Mouse (Mus musculus) forebrain, embryonic 15.5 days (tissue): Measurements from ENCODE around the gene Ube2r2. TPM values are rescaled to one million over a fixed set of nuclear protein-coding genes. Genes with fewer than 3 reads are reported as not detected.
A peak's percentile ranks its signal among the peaks of the same experiment; 100 is the strongest.

Experiments
- ATAC-seq: fragments of 200-750 bp; cut with Nextera tagmentation; replicated peaks from 2 replicates; pipeline ENCODE4 v1.8.0; 2017; ENCODE audit warnings: mild to moderate bottlenecking, moderate TSS enrichment, moderate library complexity
- H3K27ac ChIP-seq: fragments of 300-500 bp; sonication (generic); replicated peaks from 2 replicates; pipeline ENCODE4 v1.5.1; 2015; ENCODE audit warnings: mild to moderate bottlenecking, inconsistent platforms
- H3K27me3 ChIP-seq: fragments of 300-500 bp; sonication (generic); 2 replicates; pipeline ENCODE4 v1.6.1; 2015; ENCODE audit warnings: inconsistent platforms
- H3K36me3 ChIP-seq: fragments of 300-500 bp; sonication (generic); 2 replicates; pipeline ENCODE4 v1.6.1; 2015; ENCODE audit warnings: mild to moderate bottlenecking, inconsistent platforms
- H3K4me1 ChIP-seq: fragments of 300-500 bp; sonication (generic); 2 replicates; pipeline ENCODE4 v1.6.1; 2015; ENCODE audit warnings: inconsistent platforms
- H3K4me2 ChIP-seq: fragments of 300-500 bp; sonication (generic); replicated peaks from 2 replicates; pipeline ENCODE4 v1.6.1; 2015; ENCODE audit warnings: mild to moderate bottlenecking, inconsistent platforms
- H3K4me3 ChIP-seq: fragments of 300-500 bp; sonication (generic); 2 replicates; pipeline ENCODE4 v1.5.1; 2015; ENCODE audit warnings: mild to moderate bottlenecking, inconsistent platforms
- H3K9ac ChIP-seq: fragments of 300-500 bp; sonication (generic); replicated peaks from 2 replicates; pipeline ENCODE4 v1.6.1; 2015; ENCODE audit warnings: mild to moderate bottlenecking, inconsistent platforms
- H3K9me3 ChIP-seq: fragments of 300-500 bp; sonication (generic); 2 replicates; pipeline ENCODE4 v1.6.1; 2016; ENCODE audit warnings: inconsistent platforms
- WGBS: fragments of 180-500 bp; shearing (Covaris S2); methylation state at CpG from one replicate; pipeline ENCODE4 v1.1.7; 2015; ENCODE audit warnings: mixed read lengths; 5-methylcytosine and 5-hydroxymethylcytosine counted together
- polyA plus RNA-seq: library from polyadenylated mRNA; unstranded; fragments of >200 nt; fragmentation: Nextera tagmentation; extraction: Ambion mirVana; gene quantifications from 2 replicates; pipeline ENCODE4 v1.2.1, GENCODE M21; 2015

The Ube2r2 gene
- polyA plus RNA-seq, 1 experiment from 2014 or later: 67.1 TPM

- H3K4me3 ChIP-seq: peak within 1 kb of the TSS; percentile 47
- peak; percentile 57; the same call in 1 of the 2 replicates for ATAC-seq
- H3K36me3 ChIP-seq: no peaks in the 10 kb centered on the region
- no peak within 1 kb of the TSS for H3K27ac ChIP-seq
- H3K9ac ChIP-seq: peak within 1 kb of the TSS; percentile 52
- H3K9me3 ChIP-seq: no peaks in the 10 kb centered on the region
- WGBS: under 1% methylated on average over 42 of the region's 42 CpGs
- H3K4me1 ChIP-seq: peaks cover 13% of the 10 kb centered on the region
- peak within 1 kb of the TSS; percentile 95 for H3K4me2 ChIP-seq
- H3K27me3 ChIP-seq: peaks cover 18% of the 10 kb centered on the region; the same call in 1 of the 2 replicates
Observed at GRCm38 (mm10) chr4:41097871-41098576, 37.5 kb upstream of the Ube2r2 start, which contains the start of gene Aqp3. TSS of gene Aqp3 (minus strand) at chr4:41098183.

- H3K9me3 ChIP-seq: no peaks in the 10 kb centered on the region
- no peak for ATAC-seq
- H3K36me3 ChIP-seq: no peaks in the 10 kb centered on the region
- peaks cover 13% of the 10 kb centered on the region for H3K4me1 ChIP-seq
- peak overlapping the region; percentile 52 for H3K9ac ChIP-seq
- no peak overlapping the region for H3K27ac ChIP-seq
- 13% methylated on average over 11 of the region's 11 CpGs for WGBS
- peaks cover 18% of the 10 kb centered on the region; the same call in 1 of the 2 replicates for H3K27me3 ChIP-seq
- peak overlapping the region; percentile 47 for H3K4me3 ChIP-seq
- peak overlapping the region; percentile 95 for H3K4me2 ChIP-seq
Observed at GRCm38 (mm10) chr4:41098577-41098951, 37.0 kb upstream of the Ube2r2 start.

GRCm38 (mm10) chr4:41100986-41101385 is 34.6 kb upstream of the Ube2r2 start:
- no peak overlapping the region for H3K4me2 ChIP-seq
- H3K27me3 ChIP-seq: peaks cover 18% of the 10 kb centered on the region; the same call in 1 of the 2 replicates
- H3K36me3 ChIP-seq: no peaks in the 10 kb centered on the region
- no peak overlapping the region for H3K9ac ChIP-seq
- ATAC-seq: no peak
- H3K27ac ChIP-seq: no peak overlapping the region
- no peaks in the 10 kb centered on the region for H3K9me3 ChIP-seq
- WGBS: 22% methylated on average over 1 of the region's 1 CpGs
- peaks cover 13% of the 10 kb centered on the region for H3K4me1 ChIP-seq
- H3K4me3 ChIP-seq: no peak overlapping the region

- H3K36me3 ChIP-seq: no peaks in the 10 kb centered on the region
- ATAC-seq: no peak
- H3K4me2 ChIP-seq: no peak overlapping the region
- 0 out of 2 replicates have a peak, but pooled peaks cover 4% of the 10 kb centered on the region for H3K27me3 ChIP-seq
- H3K9ac ChIP-seq: no peak overlapping the region
- H3K9me3 ChIP-seq: no peaks in the 10 kb centered on the region
- peaks cover 16% of the 10 kb centered on the region for H3K4me1 ChIP-seq
- H3K27ac ChIP-seq: no peak overlapping the region
- no peak overlapping the region for H3K4me3 ChIP-seq
Observed at GRCm38 (mm10) chr4:41102901-41103300, 32.6 kb upstream of the Ube2r2 start.

GRCm38 (mm10) chr4:41107440-41107839 is 28.1 kb upstream of the Ube2r2 start:
- Histone ChIP-seq H3K4me2 (no peak overlapping the region), H3K9me3 (no peaks in the 10 kb centered on the region), H3K4me1 (peaks cover 7% of the 10 kb centered on the region), H3K9ac (no peak overlapping the region), H3K27ac (no peak overlapping the region), H3K36me3 (no peaks in the 10 kb centered on the region), H3K27me3 (no peaks in the 10 kb centered on the region), H3K4me3 (no peak overlapping the region)
- WGBS: 57% methylated on average over 4 of the region's 4 CpGs
- ATAC-seq: no peak

GRCm38 (mm10) chr4:41108717-41109425 is 26.7 kb upstream of the Ube2r2 start:
- H3K4me1 ChIP-seq: peaks cover 7% of the 10 kb centered on the region
- WGBS: 86% methylated on average over 10 of the region's 10 CpGs

GRCm38 (mm10) chr4:41114358-41115070 is 21.0 kb upstream of the Ube2r2 start:
- H3K4me1 ChIP-seq: no peaks in the 10 kb centered on the region
- no peak overlapping the region for H3K4me3 ChIP-seq
- peaks cover 58% of the 10 kb centered on the region for H3K36me3 ChIP-seq
- H3K4me2 ChIP-seq: no peak overlapping the region
- no peaks in the 10 kb centered on the region for H3K27me3 ChIP-seq
- no peak overlapping the region for H3K27ac ChIP-seq
- H3K9ac ChIP-seq: no peak overlapping the region
- no peak for ATAC-seq
- no peaks in the 10 kb centered on the region for H3K9me3 ChIP-seq
- 86% methylated on average over 9 of the region's 9 CpGs for WGBS

More at GRCm38 (mm10) chr4:41108717-41109425, 26.7 kb upstream of the Ube2r2 start:
- ATAC-seq: no peak
- H3K4me3 ChIP-seq: no peak overlapping the region
- H3K27me3 ChIP-seq: no peaks in the 10 kb centered on the region
- H3K9ac ChIP-seq: no peak overlapping the region
- no peaks in the 10 kb centered on the region for H3K9me3 ChIP-seq
- H3K36me3 ChIP-seq: peaks cover 2% of the 10 kb centered on the region; the same call in 1 of the 2 replicates
- no peak overlapping the region for H3K27ac ChIP-seq
- no peak overlapping the region for H3K4me2 ChIP-seq

GRCm38 (mm10) chr4:41115074-41115473 is 20.5 kb upstream of the Ube2r2 start:
- H3K27me3 ChIP-seq: no peaks in the 10 kb centered on the region
- 89% methylated on average over 6 of the region's 6 CpGs for WGBS
- no peak overlapping the region for H3K27ac ChIP-seq
- H3K4me2 ChIP-seq: no peak overlapping the region
- ATAC-seq: no peak
- H3K36me3 ChIP-seq: peaks cover 63% of the 10 kb centered on the region
- H3K9ac ChIP-seq: no peak overlapping the region
- H3K9me3 ChIP-seq: no peaks in the 10 kb centered on the region
- no peak overlapping the region for H3K4me3 ChIP-seq
- no peaks in the 10 kb centered on the region for H3K4me1 ChIP-seq

GRCm38 (mm10) chr4:41115793-41116192 is 19.8 kb upstream of the Ube2r2 start:
- WGBS: 95% methylated on average over 15 of the region's 15 CpGs
- no peaks in the 10 kb centered on the region for H3K9me3 ChIP-seq
- H3K27ac ChIP-seq: no peak overlapping the region
- no peak for ATAC-seq
- peaks cover 71% of the 10 kb centered on the region for H3K36me3 ChIP-seq
- no peak overlapping the region for H3K9ac ChIP-seq
- H3K4me1 ChIP-seq: no peaks in the 10 kb centered on the region
- no peaks in the 10 kb centered on the region for H3K27me3 ChIP-seq
- H3K4me3 ChIP-seq: no peak overlapping the region
- no peak overlapping the region for H3K4me2 ChIP-seq

- Histone ChIP-seq H3K9me3 (no peaks in the 10 kb centered on the region), H3K4me2 (no peak overlapping the region), H3K27me3 (no peaks in the 10 kb centered on the region), H3K9ac (no peak overlapping the region), H3K27ac (no peak overlapping the region), H3K4me3 (no peak overlapping the region), H3K36me3 (peaks cover 81% of the 10 kb centered on the region), H3K4me1 (no peaks in the 10 kb centered on the region)
- no peak for ATAC-seq
- 87% methylated on average over 3 of the region's 3 CpGs for WGBS
Observed at GRCm38 (mm10) chr4:41116817-41117216, 18.7 kb upstream of the Ube2r2 start.

GRCm38 (mm10) chr4:41118706-41119292 is 16.7 kb upstream of the Ube2r2 start:
- peaks cover 83% of the 10 kb centered on the region for H3K36me3 ChIP-seq
- no peaks in the 10 kb centered on the region for H3K9me3 ChIP-seq
- no peaks in the 10 kb centered on the region for H3K27me3 ChIP-seq
- no peak overlapping the region for H3K9ac ChIP-seq
- H3K4me2 ChIP-seq: no peak overlapping the region
- H3K27ac ChIP-seq: no peak overlapping the region
- peaks cover 11% of the 10 kb centered on the region for H3K4me1 ChIP-seq
- no peak; the same call in 1 of the 2 replicates for ATAC-seq
- H3K4me3 ChIP-seq: no peak overlapping the region
- WGBS: 71% methylated on average over 11 of the region's 11 CpGs
